Mouse (Mus musculus): ENCODE measurements around the gene Gabbr2. TPM values are rescaled to one million over a fixed set of nuclear protein-coding genes. Genes with fewer than 3 reads are reported as not detected.

Gene Gabbr2
- polyA plus RNA-seq, 1 experiment from 2014 or later = 0.04 TPM

DNA sequence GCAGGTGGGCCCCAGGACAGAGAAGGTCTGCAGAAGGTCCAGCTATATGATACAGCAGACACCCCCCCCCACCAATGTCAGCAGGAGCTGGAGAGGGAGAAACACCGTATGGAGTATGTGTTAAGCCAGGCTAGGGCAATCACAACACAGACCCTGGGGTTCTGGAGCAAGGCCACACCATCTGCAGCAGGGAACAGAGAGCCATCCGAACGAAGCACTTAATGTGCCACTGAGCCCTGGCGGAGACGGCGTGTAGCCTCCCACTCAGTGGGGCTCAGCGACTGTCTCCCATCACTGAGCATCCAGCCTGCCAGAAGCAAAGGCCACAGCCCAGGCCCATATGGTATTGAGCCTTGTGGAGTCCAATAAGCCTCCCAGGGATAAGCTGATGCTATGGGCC is 33.7 kb downstream of the Gabbr2 start:
- no peaks in the 10 kb centered on the region for H3K9me3 ChIP-seq (ENCODE audit: control insufficient read depth, low read length)
- no peak for TF ChIP-seq CTCF (IDR thresholded peaks at IDR 0.05; ENCODE audit: low read depth)
- no peak for TF ChIP-seq EP300 (optimal IDR thresholded peaks at IDR 0.05)
- no peak overlapping the region for H3K27ac ChIP-seq (replicated peaks)
- ATAC-seq (ENCODE audit: low FRiP score, low TSS enrichment) = no peak
- H3K27me3 ChIP-seq (ENCODE audit: control insufficient read depth, insufficient read depth, low read length) = no peaks in the 10 kb centered on the region
- no peak overlapping the region for H3K4me3 ChIP-seq (ENCODE audit: low read depth, low read length)
- H3K4me1 ChIP-seq (replicated peaks; ENCODE audit: control insufficient read depth, insufficient read depth) = no peaks in the 10 kb centered on the region
- no peak overlapping the region for H3K4me2 ChIP-seq (replicated peaks; ENCODE audit: low read depth)
- H3K9ac ChIP-seq (ENCODE audit: low read length) = no peak overlapping the region
- no peak for DNase-seq (ENCODE audit: low spot score)
- no peaks in the 10 kb centered on the region for H3K36me3 ChIP-seq (ENCODE audit: control insufficient read depth, insufficient read depth, low read length)
- WGBS = 90% methylated on average over 7 of the region's 7 CpGs

DNA sequence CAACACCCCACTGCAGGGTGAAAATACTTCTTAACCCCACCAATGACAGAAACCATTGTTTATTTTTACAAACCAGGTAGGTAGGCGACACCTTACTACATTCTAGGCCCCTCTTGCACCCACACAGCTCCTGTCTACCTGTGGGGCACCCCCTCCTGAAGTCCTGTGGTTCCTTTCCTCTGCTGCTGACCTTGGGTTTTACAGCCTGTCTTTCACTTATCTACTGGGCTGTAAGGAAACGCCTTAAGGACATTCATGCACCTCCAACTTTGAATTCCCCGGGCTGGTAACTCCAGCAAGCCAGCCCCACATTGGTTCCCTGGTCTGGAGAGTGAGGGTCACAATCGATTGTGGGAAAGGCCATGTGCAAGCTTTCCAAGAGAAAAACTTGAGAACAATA is 34.7 kb downstream of the Gabbr2 start:
- no peak overlapping the region for H3K4me2 ChIP-seq (replicated peaks; ENCODE audit: low read depth)
- ATAC-seq (ENCODE audit: low FRiP score, low TSS enrichment) (no peak), DNase-seq (ENCODE audit: low spot score) (no peak)
- no peaks in the 10 kb centered on the region for H3K4me1 ChIP-seq (replicated peaks; ENCODE audit: control insufficient read depth, insufficient read depth)
- TF ChIP-seq CTCF (IDR thresholded peaks at IDR 0.05; ENCODE audit: low read depth) = no peak
- TF ChIP-seq EP300 (optimal IDR thresholded peaks at IDR 0.05) = no peak
- no peak overlapping the region for H3K4me3 ChIP-seq (ENCODE audit: low read depth, low read length)
- no peaks in the 10 kb centered on the region for H3K9me3 ChIP-seq (ENCODE audit: control insufficient read depth, low read length)
- WGBS = 68% methylated on average over 4 of the region's 4 CpGs
- no peaks in the 10 kb centered on the region for H3K36me3 ChIP-seq (ENCODE audit: control insufficient read depth, insufficient read depth, low read length)
- no peak overlapping the region for H3K9ac ChIP-seq (ENCODE audit: low read length)
- H3K27me3 ChIP-seq (ENCODE audit: control insufficient read depth, insufficient read depth, low read length) = no peaks in the 10 kb centered on the region
- no peak overlapping the region for H3K27ac ChIP-seq (replicated peaks)

DNA sequence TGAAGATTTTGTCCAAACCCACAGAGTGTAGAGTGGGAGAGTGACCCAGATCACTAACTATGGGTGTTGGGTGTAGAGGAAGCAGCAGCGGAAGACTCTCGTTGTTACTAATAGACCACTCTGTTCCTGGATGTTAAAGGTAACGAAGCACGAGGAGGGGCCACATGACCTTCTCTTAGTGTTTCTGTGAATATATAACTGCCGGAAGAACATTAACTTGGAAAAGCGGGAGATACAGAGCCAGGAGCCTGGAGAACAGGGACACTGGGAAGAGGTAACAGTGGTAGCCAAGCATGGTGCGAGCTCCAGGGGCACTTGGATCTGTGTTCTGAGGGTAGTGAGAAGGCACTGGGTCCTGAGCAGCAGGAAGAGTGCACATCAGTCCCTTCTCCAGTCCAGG is 38.7 kb downstream of the Gabbr2 start:
- H3K9me3 ChIP-seq (ENCODE audit: control insufficient read depth, low read length) = no peaks in the 10 kb centered on the region
- H3K4me3 ChIP-seq (ENCODE audit: low read depth, low read length) = no peak overlapping the region
- H3K27me3 ChIP-seq (ENCODE audit: control insufficient read depth, insufficient read depth, low read length) = no peaks in the 10 kb centered on the region
- no peak overlapping the region for H3K9ac ChIP-seq (ENCODE audit: low read length)
- ATAC-seq (ENCODE audit: low FRiP score, low TSS enrichment) (no peak), DNase-seq (ENCODE audit: low spot score) (no peak)
- no peaks in the 10 kb centered on the region for H3K36me3 ChIP-seq (ENCODE audit: control insufficient read depth, insufficient read depth, low read length)
- no peak overlapping the region for H3K27ac ChIP-seq (replicated peaks)
- 88% methylated on average over 7 of the region's 7 CpGs for WGBS
- no peaks in the 10 kb centered on the region for H3K4me1 ChIP-seq (replicated peaks; ENCODE audit: control insufficient read depth, insufficient read depth)
- TF ChIP-seq CTCF (IDR thresholded peaks at IDR 0.05; ENCODE audit: low read depth) (no peak), EP300 (optimal IDR thresholded peaks at IDR 0.05) (no peak)
- no peak overlapping the region for H3K4me2 ChIP-seq (replicated peaks; ENCODE audit: low read depth)

DNA sequence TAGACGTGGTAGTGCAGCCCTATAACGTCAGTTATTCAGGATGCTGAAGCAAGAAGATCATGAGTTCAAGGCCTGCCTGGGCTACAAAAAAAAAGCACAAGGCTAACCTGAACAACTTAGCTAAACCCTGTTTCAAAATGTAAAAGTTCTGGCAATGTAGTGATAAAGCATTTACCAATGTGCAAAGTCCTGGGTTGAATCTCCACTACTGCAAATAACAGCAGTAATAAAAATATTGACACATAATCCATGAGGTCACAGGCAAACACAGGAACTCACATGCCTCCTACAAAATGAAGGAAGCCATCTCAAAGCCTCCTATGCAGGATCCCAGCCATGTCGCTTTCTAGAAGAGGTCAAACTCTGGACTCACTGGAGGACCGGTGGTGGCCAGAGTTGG is 39.1 kb downstream of the Gabbr2 start:
- H3K4me2 ChIP-seq (replicated peaks; ENCODE audit: low read depth) = no peak overlapping the region
- no peak for DNase-seq (ENCODE audit: low spot score)
- no peaks in the 10 kb centered on the region for H3K9me3 ChIP-seq (ENCODE audit: control insufficient read depth, low read length)
- H3K9ac ChIP-seq (ENCODE audit: low read length) = no peak overlapping the region
- H3K4me1 ChIP-seq (replicated peaks; ENCODE audit: control insufficient read depth, insufficient read depth) = no peaks in the 10 kb centered on the region
- H3K27me3 ChIP-seq (ENCODE audit: control insufficient read depth, insufficient read depth, low read length) = no peaks in the 10 kb centered on the region
- no peak for TF ChIP-seq CTCF (IDR thresholded peaks at IDR 0.05; ENCODE audit: low read depth)
- TF ChIP-seq EP300 (optimal IDR thresholded peaks at IDR 0.05) = no peak
- WGBS = 85% methylated on average over 4 of the region's 4 CpGs
- ATAC-seq (ENCODE audit: low FRiP score, low TSS enrichment) = no peak
- H3K4me3 ChIP-seq (ENCODE audit: low read depth, low read length) = no peak overlapping the region
- H3K36me3 ChIP-seq (ENCODE audit: control insufficient read depth, insufficient read depth, low read length) = no peaks in the 10 kb centered on the region
- H3K27ac ChIP-seq (replicated peaks) = no peak overlapping the region

DNA sequence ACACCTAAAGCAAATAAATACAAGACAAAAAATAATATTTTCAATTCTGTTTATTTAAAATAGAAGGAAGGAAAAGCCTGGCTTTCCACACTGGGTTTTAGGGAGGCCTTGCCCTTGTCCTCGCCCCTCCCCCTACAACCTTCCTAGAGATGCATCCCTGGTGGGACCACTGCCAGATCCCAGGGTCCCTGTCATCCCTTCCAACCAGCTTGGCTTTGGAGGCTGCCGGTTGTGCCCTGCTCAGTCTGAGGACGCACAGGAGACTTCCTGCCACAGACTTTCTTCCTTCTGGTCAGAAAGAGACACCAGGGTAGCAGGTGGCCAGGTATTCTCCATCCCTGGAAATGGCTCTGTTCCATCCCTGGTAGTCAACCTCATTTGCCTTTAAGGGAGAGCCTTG is 57.4 kb downstream of the Gabbr2 start:
- WGBS = 74% methylated on average over 3 of the region's 3 CpGs
- no peak for TF ChIP-seq EP300 (optimal IDR thresholded peaks at IDR 0.05)
- no peak for TF ChIP-seq CTCF (IDR thresholded peaks at IDR 0.05; ENCODE audit: low read depth)
- no peaks in the 10 kb centered on the region for H3K36me3 ChIP-seq (ENCODE audit: control insufficient read depth, insufficient read depth, low read length)
- no peaks in the 10 kb centered on the region for H3K27me3 ChIP-seq (ENCODE audit: control insufficient read depth, insufficient read depth, low read length)
- H3K4me2 ChIP-seq (replicated peaks; ENCODE audit: low read depth) = no peak overlapping the region
- H3K4me3 ChIP-seq (ENCODE audit: low read depth, low read length) = no peak overlapping the region
- no peak overlapping the region for H3K27ac ChIP-seq (replicated peaks)
- H3K9me3 ChIP-seq (ENCODE audit: control insufficient read depth, low read length) = no peaks in the 10 kb centered on the region
- no peak for DNase-seq (ENCODE audit: low spot score)
- ATAC-seq (ENCODE audit: low FRiP score, low TSS enrichment) = no peak
- no peak overlapping the region for H3K9ac ChIP-seq (ENCODE audit: low read length)
- H3K4me1 ChIP-seq (replicated peaks; ENCODE audit: control insufficient read depth, insufficient read depth) = no peaks in the 10 kb centered on the region

DNA sequence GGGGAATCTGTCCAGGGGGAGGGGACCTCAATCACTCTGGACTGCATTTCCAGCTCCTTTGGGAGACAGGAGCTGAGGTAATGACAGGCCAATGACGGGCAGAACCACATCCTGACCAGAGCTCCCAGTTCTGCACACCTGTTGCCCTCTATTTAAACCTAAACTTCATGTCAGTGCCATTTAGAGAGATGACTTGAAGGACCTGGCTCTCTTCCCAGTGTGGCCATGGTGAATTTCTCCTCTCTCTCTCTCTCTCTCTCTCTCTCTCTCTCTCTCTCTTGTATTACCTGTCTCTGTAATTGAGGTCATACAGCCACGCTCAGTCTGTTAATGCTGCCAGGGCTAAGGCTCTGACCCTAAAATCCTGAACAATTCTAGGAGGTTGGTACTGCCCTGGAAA is 58.1 kb downstream of the Gabbr2 start:
- ATAC-seq (ENCODE audit: low FRiP score, low TSS enrichment) = 0 out of 2 replicates have a peak, but pooled peaks have one; percentile 8
- H3K9me3 ChIP-seq (ENCODE audit: control insufficient read depth, low read length) = no peaks in the 10 kb centered on the region
- 49% methylated on average over 2 of the region's 2 CpGs for WGBS

More for the DNA sequence above, 58.1 kb downstream of the Gabbr2 start:
- no peaks in the 10 kb centered on the region for H3K36me3 ChIP-seq (ENCODE audit: control insufficient read depth, insufficient read depth, low read length)
- H3K4me1 ChIP-seq (replicated peaks; ENCODE audit: control insufficient read depth, insufficient read depth) = no peaks in the 10 kb centered on the region
- TF ChIP-seq CTCF (IDR thresholded peaks at IDR 0.05; ENCODE audit: low read depth) = no peak
- no peak for TF ChIP-seq EP300 (optimal IDR thresholded peaks at IDR 0.05)
- DNase-seq (ENCODE audit: low spot score) = no peak
- no peak overlapping the region for H3K27ac ChIP-seq (replicated peaks)
- no peaks in the 10 kb centered on the region for H3K27me3 ChIP-seq (ENCODE audit: control insufficient read depth, insufficient read depth, low read length)
- no peak overlapping the region for H3K9ac ChIP-seq (ENCODE audit: low read length)
- H3K4me2 ChIP-seq (replicated peaks; ENCODE audit: low read depth) = no peak overlapping the region
- H3K4me3 ChIP-seq (ENCODE audit: low read depth, low read length) = no peak overlapping the region

All from stomach, postnatal 0 days (tissue).